Mouse (Mus musculus): Measurements from ENCODE around the gene Lcor.
A peak's percentile ranks its signal among the peaks of the same experiment; 100 is the strongest.

The Lcor gene

DNA sequence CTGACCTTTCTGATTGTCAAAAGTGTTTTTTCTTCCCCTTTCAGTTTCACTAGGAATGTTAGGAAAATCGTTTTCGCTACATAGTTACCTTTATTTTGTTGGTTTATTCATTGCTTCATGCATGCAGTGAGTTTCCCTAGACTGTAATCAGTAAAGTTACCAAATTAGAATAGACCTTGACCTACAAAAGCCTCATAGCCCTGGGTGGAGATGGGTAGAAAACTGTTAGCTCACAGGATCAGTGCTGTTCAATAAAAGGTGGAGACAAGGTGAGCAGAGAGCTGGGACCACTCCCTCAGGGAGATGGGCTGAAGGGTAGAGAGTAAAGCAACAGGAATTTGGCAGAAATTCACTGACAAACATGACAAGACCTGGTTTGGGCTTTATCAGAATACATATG is 91.3 kb downstream of the Lcor start:
- no peak for DNase-seq

DNA sequence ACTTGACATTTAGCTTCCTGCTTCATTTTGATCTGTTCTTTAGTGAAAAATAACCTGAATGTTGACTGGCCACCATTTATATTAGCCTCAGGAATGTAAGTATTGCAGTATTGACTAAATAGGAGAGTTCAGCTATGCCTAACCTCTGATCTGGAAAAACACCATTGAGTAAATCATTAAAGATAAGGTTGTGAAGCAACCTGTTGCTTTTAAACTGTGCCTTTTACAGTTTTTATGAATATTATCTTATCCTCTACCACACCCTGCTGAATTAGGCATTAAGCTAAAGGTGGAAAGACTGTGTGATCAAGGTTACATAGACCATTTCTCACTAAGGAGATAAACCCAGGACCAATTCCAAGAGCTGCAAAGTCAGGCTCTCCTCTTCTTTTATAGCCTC is 95.1 kb downstream of the Lcor start:
- DNase-seq, result no peak

DNA sequence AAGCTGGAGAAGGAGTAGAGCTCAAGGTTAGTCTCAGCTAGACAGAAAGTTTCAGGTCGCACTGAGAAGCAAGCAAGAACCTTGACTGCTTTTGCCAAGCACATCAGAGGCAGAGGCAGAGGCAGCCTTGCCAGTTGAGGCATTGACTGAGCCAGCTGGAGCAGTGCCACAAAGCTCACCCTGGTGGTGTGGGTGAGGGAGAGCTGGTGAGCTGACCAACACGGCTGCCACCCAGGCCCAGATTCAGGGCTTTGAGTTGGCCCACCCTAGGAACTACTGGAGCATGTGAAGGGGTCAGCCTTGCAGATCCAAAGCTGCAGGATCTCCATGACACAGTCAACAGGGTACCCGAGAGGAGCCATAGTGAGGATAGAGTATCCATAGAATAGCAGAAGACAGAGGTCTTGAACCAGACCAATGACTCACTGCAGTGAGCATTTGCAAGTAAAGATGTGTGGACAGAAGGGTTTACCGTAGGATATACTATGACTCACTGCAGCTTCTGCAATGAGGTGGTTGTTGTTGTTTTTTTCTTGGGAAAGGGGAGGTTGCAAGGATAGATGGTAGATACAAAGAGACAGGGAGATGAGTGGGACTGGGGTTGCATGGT is 97.0 kb downstream of the Lcor start:
- no peak for DNase-seq

DNA sequence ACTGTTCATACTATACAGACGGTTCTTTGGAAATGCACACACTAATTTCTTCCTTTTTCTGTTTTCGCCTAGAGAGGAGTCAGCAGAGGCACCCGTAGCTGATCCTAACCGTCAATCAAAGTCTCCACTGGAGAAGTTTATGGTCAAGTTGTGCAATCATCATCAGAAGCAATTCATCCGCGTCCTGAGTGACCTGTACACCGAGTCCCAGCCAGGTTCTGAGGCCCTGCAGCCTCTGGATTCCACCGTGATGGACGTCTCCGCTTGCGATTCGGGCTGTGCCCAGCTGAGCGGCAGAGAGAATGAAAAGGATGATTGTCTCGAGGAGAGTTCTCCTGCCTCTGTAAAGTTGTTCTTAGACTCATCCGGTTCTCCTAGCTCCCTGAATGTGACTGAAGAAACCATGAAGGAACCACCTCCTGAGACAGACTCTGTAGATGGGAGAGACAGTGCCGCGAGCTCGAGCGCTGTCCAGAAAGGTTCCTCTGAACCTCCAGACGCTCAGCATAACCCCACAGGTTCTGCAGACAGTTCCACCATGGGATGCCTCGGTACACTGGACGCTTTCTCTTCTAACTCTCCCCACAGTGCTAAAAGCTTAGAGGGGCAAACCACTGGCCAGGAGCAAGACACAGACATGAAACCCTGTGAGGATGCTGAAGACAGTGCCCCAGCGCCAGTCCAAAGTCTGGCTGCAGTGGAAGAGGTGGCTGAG is 99.4 kb downstream of the Lcor start, which contains the start of gene Gm340:
Gene Gm340 (plus strand): TSS at position 665 of the 715 bp plus-strand sequence.
- DNase-seq, result no peak

DNA sequence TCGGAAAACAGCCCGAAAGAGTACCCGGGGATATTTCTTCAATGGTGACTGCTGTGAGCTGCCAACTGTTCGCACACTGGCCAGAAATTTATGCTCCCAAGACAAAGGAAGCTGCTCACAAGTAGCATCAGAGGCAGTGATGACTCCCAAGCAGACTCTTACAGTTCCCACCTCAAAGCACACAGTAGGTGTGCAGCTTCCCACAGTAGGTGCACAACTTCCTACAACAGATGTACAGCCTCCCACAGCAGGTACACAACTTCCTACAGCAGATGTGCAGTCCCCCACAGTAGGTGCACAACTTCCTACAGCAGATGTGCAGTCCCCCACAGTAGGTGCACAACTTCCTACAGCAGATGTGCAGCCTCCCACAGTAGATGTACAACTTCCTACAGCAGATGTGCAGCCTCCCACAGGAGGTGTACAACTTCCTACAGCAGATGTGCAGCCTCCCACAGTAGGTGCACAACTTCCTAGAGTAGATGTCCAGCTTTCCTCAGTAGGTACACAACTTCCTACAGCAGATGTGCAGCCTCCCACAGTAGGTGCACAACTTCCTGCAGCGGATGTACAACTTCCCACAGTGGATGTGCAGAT is 100.6 kb downstream of the Lcor start:
- no peak for DNase-seq

DNA sequence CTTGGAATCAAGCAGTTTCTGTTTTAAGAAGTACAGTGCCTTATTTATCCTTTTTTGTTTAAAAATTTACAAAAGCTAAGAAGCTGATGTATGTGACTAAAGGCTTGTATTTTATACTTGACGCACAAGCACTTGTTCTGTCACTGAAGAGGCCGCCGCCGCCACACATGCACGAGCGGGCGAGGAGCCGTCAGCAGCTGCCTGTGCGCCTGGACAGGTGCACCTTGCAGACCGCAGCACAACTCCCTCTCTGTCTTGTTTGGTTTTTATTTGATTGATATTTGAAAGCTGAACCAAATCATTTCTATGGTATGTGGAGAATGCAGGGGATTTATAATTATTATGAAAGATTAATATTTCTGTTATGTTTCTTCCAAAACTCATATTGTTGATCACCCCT is 104.3 kb downstream of the Lcor start:
- no peak for DNase-seq

DNA sequence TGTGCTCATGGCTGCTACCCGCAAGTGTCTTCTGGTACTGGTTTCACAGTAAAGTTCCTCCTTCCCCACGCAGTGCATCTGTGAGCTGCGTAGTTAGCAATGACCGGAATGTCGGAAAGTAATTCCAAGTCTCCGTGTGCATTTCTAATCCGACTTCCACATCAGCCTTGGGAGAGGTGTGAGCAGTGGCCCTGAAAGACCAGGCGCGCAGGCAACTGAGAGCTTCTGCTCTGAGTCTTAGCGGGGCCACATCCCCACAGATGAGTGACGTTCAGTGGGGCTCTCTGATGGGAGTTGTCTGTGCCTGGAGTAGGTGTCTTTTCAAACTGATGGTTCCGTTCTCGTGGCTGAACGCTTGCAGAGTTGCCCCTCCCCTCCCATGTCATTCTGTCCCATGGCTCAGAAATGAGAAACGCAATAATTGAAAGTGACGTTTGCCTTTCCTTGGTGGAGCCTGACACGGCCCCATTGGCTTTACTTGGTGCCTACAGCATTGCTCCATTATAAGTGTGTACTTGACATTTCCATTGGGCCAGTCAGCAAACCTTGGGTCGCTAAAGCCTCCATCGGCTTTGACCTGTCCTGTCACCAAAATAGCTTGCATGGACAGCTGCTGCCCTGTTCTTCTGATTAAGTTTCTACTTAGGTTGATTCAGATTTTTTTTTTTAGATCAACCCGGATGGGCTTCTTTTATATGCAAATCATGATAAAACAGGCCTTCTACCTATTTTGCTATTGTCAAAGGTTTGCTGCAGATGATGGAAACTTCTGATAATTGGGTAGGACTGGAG is 105.2 kb downstream of the Lcor start:
- DNase-seq, result no peak

DNA sequence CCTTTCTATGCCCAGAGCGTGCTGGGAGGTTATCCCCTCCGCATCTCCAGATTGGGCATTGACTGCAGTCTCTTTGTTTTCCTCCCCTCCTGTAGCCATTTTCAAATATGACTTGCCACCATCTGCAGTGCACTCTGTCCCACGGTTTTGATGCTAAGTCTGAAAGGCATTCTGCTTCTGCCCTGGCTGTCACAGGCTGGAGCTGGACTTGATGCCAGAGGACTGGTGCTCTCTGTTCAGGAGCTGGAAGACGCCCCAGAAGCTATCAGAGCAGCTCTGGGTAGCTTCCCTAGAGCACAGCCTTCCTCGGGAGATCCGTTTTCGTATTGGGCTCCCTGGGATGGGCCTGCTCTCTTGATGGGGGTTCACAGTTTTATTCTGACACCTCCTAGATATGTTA is 106.6 kb downstream of the Lcor start:
- no peak for DNase-seq

DNA sequence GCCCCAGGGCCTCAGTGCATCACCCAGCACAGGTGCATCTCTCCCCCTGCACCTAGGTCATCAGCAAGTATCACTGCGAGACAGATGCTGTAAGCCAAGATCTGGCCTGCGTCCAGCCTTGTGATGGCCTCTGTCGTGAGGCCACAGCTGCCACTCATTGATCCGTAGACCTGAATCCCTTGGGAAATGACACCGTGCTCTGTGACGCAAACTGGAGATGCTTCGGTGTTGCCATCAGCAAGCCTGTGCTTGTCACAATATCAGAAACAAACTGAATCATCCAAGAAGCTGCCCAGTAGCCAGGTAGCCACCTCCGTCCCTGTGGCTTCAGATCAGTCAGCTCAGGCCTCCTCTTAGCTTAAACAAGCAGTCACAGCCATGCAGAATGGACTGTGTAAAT is 107.2 kb downstream of the Lcor start:
- peak; percentile 7 for DNase-seq

DNA sequence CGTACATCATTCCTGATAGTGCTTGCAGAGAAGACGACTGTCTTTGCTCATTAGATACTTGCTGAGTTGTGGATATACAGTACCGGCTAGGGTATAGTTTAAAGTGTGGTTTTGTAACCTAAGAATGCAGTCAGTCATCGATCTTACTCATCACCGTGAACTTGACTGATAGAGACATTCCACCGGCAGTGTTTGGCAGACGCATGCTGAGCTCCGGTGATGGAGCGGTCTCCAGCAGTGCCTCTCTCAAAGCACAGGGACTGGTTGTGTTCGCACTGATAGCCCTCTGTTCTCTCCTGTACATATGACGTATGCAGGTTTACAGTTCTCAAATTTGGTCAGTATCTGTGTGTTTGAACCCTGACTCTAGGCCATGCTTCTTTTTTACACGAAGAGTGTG is 109.4 kb downstream of the Lcor start:
- no peak for DNase-seq

DNA sequence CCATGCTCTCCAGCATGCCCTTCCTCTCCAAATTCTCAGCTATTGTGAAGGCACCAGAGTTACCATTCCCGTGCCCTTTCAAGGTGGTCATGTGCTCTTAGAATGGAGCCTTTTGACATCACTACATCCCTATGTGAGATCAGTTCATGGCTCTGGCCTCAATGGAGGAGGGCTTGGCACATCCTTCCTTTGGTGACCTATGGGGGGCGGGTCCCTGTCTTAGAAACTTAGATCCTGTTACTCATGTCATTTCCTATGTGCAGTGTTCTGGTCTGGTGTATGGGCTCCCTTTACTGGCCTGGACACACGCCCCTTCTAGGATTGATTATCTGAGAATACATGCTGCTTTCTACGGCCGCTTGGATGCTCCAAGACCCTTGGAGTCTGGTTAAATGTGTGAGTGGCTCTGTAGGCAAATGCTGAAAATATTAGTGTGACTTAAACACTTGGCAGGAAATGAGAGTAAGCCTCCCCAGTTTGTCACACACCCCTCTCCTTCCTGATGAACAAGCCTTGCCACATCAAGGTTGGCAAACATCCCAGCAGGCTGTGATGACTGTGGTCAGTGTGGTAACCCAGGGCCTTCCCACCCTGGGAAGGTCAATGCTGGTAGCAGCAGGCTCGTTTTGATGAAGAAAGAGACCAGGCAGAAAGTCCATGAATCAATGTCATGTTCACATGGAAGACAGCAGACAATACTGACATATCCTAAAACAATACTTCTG is 114.9 kb downstream of the Lcor start:
- no peak for DNase-seq

DNA sequence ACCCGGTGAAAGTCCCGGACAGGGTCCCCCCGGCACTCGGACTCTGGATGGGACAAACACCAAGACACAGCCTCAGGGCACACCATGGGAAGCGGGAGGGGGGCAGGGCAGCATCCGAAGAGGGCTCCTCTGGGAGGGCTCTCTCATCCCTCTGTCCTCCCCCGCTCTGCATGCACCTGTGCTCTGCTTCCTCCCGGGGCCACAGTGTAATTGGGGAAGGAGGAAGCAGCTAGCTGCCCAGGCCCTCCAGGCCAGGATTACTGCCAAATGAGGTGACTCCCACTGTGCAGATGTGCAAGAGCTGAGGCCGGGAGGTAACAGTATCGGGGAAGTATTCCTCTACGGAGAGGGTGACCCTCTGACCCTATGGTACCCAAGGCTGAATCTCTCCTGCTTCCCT is 118.2 kb downstream of the Lcor start:
- no peak for DNase-seq

DNA sequence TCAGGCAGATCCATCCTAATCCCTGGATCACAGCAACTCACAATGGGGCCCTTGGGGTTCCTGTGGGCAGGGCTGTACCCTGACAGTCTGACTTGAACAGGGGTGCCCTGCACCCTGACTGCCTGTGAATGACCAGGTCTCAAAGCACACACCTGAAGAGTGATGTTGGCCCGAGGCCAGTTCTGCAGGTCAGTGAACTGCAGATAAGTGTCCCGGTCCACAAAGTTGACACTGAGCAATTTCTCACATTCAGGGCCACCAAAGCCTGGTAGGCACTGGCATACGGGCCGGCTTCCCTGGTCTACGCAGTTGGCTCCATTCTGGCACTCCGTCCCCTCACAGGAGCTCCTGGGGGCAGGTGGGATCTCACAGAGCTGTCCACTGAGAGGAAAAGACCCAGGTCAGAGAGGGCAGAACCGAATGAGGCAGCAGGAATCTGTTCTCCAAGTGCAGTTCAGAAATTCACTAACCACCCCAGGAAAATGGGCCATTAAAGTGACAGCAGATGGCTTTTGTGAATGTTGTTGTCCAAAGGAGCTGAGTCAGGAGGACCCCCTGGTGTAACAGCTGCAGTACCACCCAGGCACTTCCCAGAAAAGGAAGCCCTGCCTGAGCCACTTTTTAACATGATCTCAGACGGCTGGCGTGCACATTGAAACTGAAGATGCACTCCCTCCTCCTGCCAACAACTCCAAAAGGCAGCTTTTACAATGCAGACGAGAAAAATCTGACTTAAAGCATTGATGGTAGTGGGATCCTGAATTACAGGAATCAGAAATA is 124.0 kb downstream of the Lcor start:
- no peak for DNase-seq

DNA sequence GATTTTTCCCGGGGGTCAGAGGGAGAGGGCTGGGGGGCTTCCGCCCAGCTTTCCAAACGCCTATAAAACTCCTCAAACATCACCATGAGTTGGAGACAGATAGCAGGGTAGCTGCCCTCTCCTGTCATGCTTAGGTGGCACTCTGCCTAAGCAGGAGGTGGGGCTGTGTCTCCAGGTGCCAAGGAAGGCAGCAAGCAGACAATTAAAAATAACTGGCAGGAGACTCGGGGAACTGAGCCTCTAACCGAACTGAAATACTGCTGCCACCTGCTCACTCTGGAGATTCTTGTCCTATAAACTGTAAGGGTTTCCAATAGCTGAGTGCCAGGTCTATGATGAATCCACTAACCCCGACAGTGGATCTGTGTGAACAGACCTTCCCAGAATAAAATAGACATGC is 129.2 kb downstream of the Lcor start:
- no peak for DNase-seq
